11 mouse cellular contexts compared by ENCODE assay signal in genomic region chr1:59739577-59740354, GRCm38 (mm10). TPM values are rescaled to one million over a fixed set of nuclear protein-coding genes. Genes with fewer than 3 reads are reported as not detected.
DNase-seq lines count a peak whose midpoint lies in the region; ATAC-seq and TF ChIP-seq lines count a peak whose summit lies in the region.
"Had no signal": no experiment of that assay in that cellular context is flagged by ENCODE, and none has a peak within 500 bp of the region (broad histone marks: within the 10 kb centered on the region; RNA-seq: fewer than 3 reads in every experiment).

No protein-coding gene starts in this region.

- H3K4me1 ChIP-seq in MEL (ENCODE audit: control insufficient read depth in 1 of 2, insufficient read depth in 2 of 2, low read length in 2 of 2) = peaks cover 12 to 16% of the 10 kb centered on the region in 2 experiments
- no peaks in the 10 kb centered on the region for H3K4me1 ChIP-seq in intestine, embryonic 15.5 days (replicated peaks)
- no peaks in the 10 kb centered on the region for H3K4me1 ChIP-seq in forebrain, embryonic 13.5 days
- no peaks in the 10 kb centered on the region for H3K4me1 ChIP-seq in midbrain, embryonic 16.5 days (ENCODE audit: control insufficient read depth, insufficient read depth, low read length)

- 0 out of 2 replicates have a peak, but pooled peaks have one; percentile 36 for ATAC-seq in common myeloid progenitor, adult 5-6 weeks (replicated peaks; ENCODE audit: low read depth, poor library complexity, severe bottlenecking)
- no peak for ATAC-seq in intestine, embryonic 15.5 days
- no peak for ATAC-seq in forebrain, embryonic 13.5 days
- ATAC-seq in midbrain, embryonic 16.5 days = no peak

- H3K9me3 ChIP-seq in MEL (replicated peaks; ENCODE audit: insufficient read depth, low read length) = no peaks in the 10 kb centered on the region
- no peaks in the 10 kb centered on the region for H3K9me3 ChIP-seq in intestine, embryonic 15.5 days
- no peaks in the 10 kb centered on the region for H3K9me3 ChIP-seq in forebrain, embryonic 13.5 days (replicated peaks)
- H3K9me3 ChIP-seq in midbrain, embryonic 16.5 days (replicated peaks; ENCODE audit: control insufficient read depth, low read length, poor library complexity, severe bottlenecking) = no peaks in the 10 kb centered on the region

- H3K36me3 ChIP-seq in MEL (ENCODE audit: control insufficient read depth in 1 of 2, insufficient read depth in 2 of 2, low read length in 2 of 2) = peaks cover 0 to 19% of the 10 kb centered on the region in 2 experiments; a peak in 2 of 4 replicates
- H3K36me3 ChIP-seq in intestine, embryonic 15.5 days = no peaks in the 10 kb centered on the region
- H3K36me3 ChIP-seq in forebrain, embryonic 13.5 days (ENCODE audit: poor library complexity, severe bottlenecking) = no peaks in the 10 kb centered on the region
- no peaks in the 10 kb centered on the region for H3K36me3 ChIP-seq in midbrain, embryonic 16.5 days (ENCODE audit: control insufficient read depth, insufficient read depth, low read length)

- peak overlapping the region; percentile 74 for H3K9ac ChIP-seq in MEL (ENCODE audit: control insufficient read depth, low read depth, low read length, poor library complexity, severe bottlenecking)
- H3K9ac ChIP-seq in intestine, embryonic 15.5 days = no peak overlapping the region
- H3K9ac ChIP-seq in forebrain, embryonic 13.5 days = no peak overlapping the region
- no peak overlapping the region for H3K9ac ChIP-seq in midbrain, embryonic 16.5 days (ENCODE audit: low read depth, low read length)
- H3K9ac ChIP-seq: hindbrain, embryonic 14.5 days had no signal

- H3K27me3 ChIP-seq in MEL (ENCODE audit: control insufficient read depth in 1 of 2, insufficient read depth in 2 of 2, low read length in 2 of 2) = no peaks in the 10 kb centered on the region
- no peaks in the 10 kb centered on the region for H3K27me3 ChIP-seq in intestine, embryonic 15.5 days (replicated peaks)
- H3K27me3 ChIP-seq in forebrain, embryonic 13.5 days = no peaks in the 10 kb centered on the region
- H3K27me3 ChIP-seq in midbrain, embryonic 16.5 days (ENCODE audit: control insufficient read depth, insufficient read depth, low read depth, low read length) = no peaks in the 10 kb centered on the region

- DNase-seq in MEL (ENCODE audit: low read depth, low spot score) = peak; percentile 86
- peak; percentile 58 for DNase-seq in lung, postnatal 10 days
- no peak for DNase-seq in retina, embryonic 14.5 days (ENCODE audit: low spot score)
- DNase-seq: cerebellum, postnatal 25 days had no signal

- TF ChIP-seq POLR2A in MEL (IDR thresholded peaks at IDR 0.05; ENCODE audit: control insufficient read depth in 1 of 2, insufficient read depth in 1 of 2, low read depth in 1 of 2, low read length in 2 of 2, poor library complexity in 1 of 2) = peak in 1 of 2 experiments; percentile 74; a peak in 2 of 4 replicates

- peak overlapping the region; percentile 53 to 59 for H3K4me3 ChIP-seq in MEL (ENCODE audit: control insufficient read depth in 1 of 2, insufficient read depth in 1 of 2, low read depth in 2 of 2, low read length in 2 of 2)
- H3K4me3 ChIP-seq in intestine, embryonic 15.5 days (replicated peaks) = no peak overlapping the region
- no peak overlapping the region for H3K4me3 ChIP-seq in forebrain, embryonic 13.5 days
- H3K4me3 ChIP-seq in midbrain, embryonic 16.5 days (ENCODE audit: low read depth, low read length) = no peak overlapping the region
- H3K4me3 ChIP-seq: left cerebral cortex, adult 2 months had no signal

- TF ChIP-seq EP300 in MEL (IDR thresholded peaks at IDR 0.05; ENCODE audit: low read depth in 1 of 2, low read length in 2 of 2) = peak; percentile 60 to 87

- no peak for TF ChIP-seq RAD21 in MEL (IDR thresholded peaks at IDR 0.05; ENCODE audit: low read depth, low read length)

- H3K79me2 ChIP-seq in MEL (ENCODE audit: control insufficient read depth, insufficient read depth, low read length, poor library complexity) = no peaks in the 10 kb centered on the region; the same call in 1 of the 2 replicates

- no peak overlapping the region; the same call in 1 of the 2 replicates for H3K4me2 ChIP-seq in intestine, embryonic 15.5 days (replicated peaks)
- no peak overlapping the region for H3K4me2 ChIP-seq in forebrain, embryonic 13.5 days
- H3K4me2 ChIP-seq in midbrain, embryonic 16.5 days (ENCODE audit: low read length) = no peak overlapping the region
- H3K4me2 ChIP-seq: hindbrain, embryonic 14.5 days had no signal

- WGBS in intestine, embryonic 15.5 days = 50% methylated on average over 17 of the region's 17 CpGs
- WGBS in forebrain, embryonic 13.5 days = 68% methylated on average over 17 of the region's 17 CpGs
- 78% methylated on average over 17 of the region's 17 CpGs for WGBS in midbrain, embryonic 16.5 days

- TF ChIP-seq CTCF in MEL (IDR thresholded peaks at IDR 0.05 in 2 of 3, conservative IDR thresholded peaks at IDR 0.05 in 1 of 3; ENCODE audit: control insufficient read depth in 1 of 3, insufficient read depth in 1 of 3, low read depth in 2 of 3, low read length in 3 of 3, poor library complexity in 1 of 3, severe bottlenecking in 1 of 3) = no peak

- H3K27ac ChIP-seq in MEL (ENCODE audit: control insufficient read depth, low read depth, low read length) = peak overlapping the region; percentile 96
- H3K27ac ChIP-seq in intestine, embryonic 15.5 days = 0 out of 2 replicates have a peak overlapping the region, but pooled peaks have one; percentile 2
- H3K27ac ChIP-seq in forebrain, embryonic 13.5 days = no peak overlapping the region
- no peak overlapping the region for H3K27ac ChIP-seq in midbrain, embryonic 16.5 days (ENCODE audit: low read length)
- H3K27ac ChIP-seq: hindbrain, embryonic 14.5 days; kidney, postnatal 0 days; left cerebral cortex, adult 2 months had no signal

TF ChIP-seq in MEL, 35 proteins besides CTCF, POLR2A, EP300 and RAD21 (continues in another document):
- TF ChIP-seq BHLHE40 (IDR thresholded peaks at IDR 0.05; ENCODE audit: borderline replicate concordance, low read depth, low read length) = peak; percentile 38; the same call in 1 of the 2 replicates
- TF ChIP-seq GABPA (IDR thresholded peaks at IDR 0.05; ENCODE audit: low read depth, low read length) = no peak
- TF ChIP-seq ELF1 (IDR thresholded peaks at IDR 0.05; ENCODE audit: low read depth, low read length) = no peak
- TF ChIP-seq MXI1 (IDR thresholded peaks at IDR 0.05; ENCODE audit: low read depth, low read length) = peak; percentile 71
- peak; percentile 78 for TF ChIP-seq SIN3A (IDR thresholded peaks at IDR 0.05; ENCODE audit: low read length)
- TF ChIP-seq CHD2 (IDR thresholded peaks at IDR 0.05; ENCODE audit: low read length) = no peak
- no peak for TF ChIP-seq TAL1 (IDR thresholded peaks at IDR 0.05; ENCODE audit: low read length)
- TF ChIP-seq POLR2AphosphoS2 (IDR thresholded peaks at IDR 0.05; ENCODE audit: low read length) = peak; percentile 62
- TF ChIP-seq CHD1 (IDR thresholded peaks at IDR 0.05; ENCODE audit: low read depth, low read length) = 0 out of 2 replicates have a peak, but pooled peaks have one; percentile 21
- peak; percentile 57 for TF ChIP-seq RCOR1 (IDR thresholded peaks at IDR 0.05; ENCODE audit: low read depth, low read length)
- TF ChIP-seq SMC3 (IDR thresholded peaks at IDR 0.05; ENCODE audit: low read depth, low read length) = no peak
- TF ChIP-seq HCFC1 (IDR thresholded peaks at IDR 0.05; ENCODE audit: low read depth, low read length) = peak; percentile 47; the same call in 1 of the 2 replicates
- no peak for TF ChIP-seq MAZ (IDR thresholded peaks at IDR 0.05; ENCODE audit: low read depth, low read length)
- no peak for TF ChIP-seq JUND (IDR thresholded peaks at IDR 0.05; ENCODE audit: low read depth, low read length)
- TF ChIP-seq E2F4 (IDR thresholded peaks at IDR 0.05; ENCODE audit: borderline replicate concordance, low read depth, low read length) = no peak
- TF ChIP-seq USF2 (IDR thresholded peaks at IDR 0.05; ENCODE audit: borderline replicate concordance in 1 of 2, insufficient read depth in 1 of 2, low read depth in 1 of 2, low read length in 2 of 2) = no peak
- TF ChIP-seq ETS1 (IDR thresholded peaks at IDR 0.05; ENCODE audit: low read depth, low read length) = peak; percentile 89
- TF ChIP-seq GATA1 (IDR thresholded peaks at IDR 0.05; ENCODE audit: low read depth, low read length) = peak; percentile 89
- peak; percentile 44; the same call in 1 of the 2 replicates for TF ChIP-seq MAX (IDR thresholded peaks at IDR 0.05; ENCODE audit: low read length)
- no peak for TF ChIP-seq KAT2A (conservative IDR thresholded peaks at IDR 0.05; ENCODE audit: low read depth, low read length)
- 0 out of 2 replicates have a peak, but pooled peaks have one; percentile 12 for TF ChIP-seq MEF2A (IDR thresholded peaks at IDR 0.05; ENCODE audit: extremely low read depth, insufficient replicate concordance, low read depth, low read length, poor library complexity, severe bottlenecking)
- TF ChIP-seq NELFE (IDR thresholded peaks at IDR 0.05; ENCODE audit: low read depth, low read length) = peak; percentile 65; the same call in 1 of the 2 replicates
- no peak for TF ChIP-seq UBTF (IDR thresholded peaks at IDR 0.05; ENCODE audit: borderline replicate concordance, insufficient read depth, low read depth, low read length)
- peak; percentile 77 for TF ChIP-seq TCF12 (IDR thresholded peaks at IDR 0.05; ENCODE audit: low read depth, low read length)

RNA-seq across cellular contexts. Expression of gene Bmpr2, which starts 23.4 kb away (rescaled TPM):
- 2.3 and 2.6 TPM in 2 replicates for total RNA-seq in MEL (2012; rRNA removed)
- 10 to 100 TPM in 1 of 2 experiments, 1 to 10 TPM in 1; 3.1 to 18.6 TPM for polyA plus RNA-seq in MEL (2012; ENCODE audit: insufficient read depth in 1 of 2, insufficient read length in 2 of 2, low read depth in 1 of 2, low replicate concordance in 2 of 2, missing spikeins in 1 of 2)
- total RNA-seq in common myeloid progenitor, adult 5-6 weeks (2017) = 15.8 and 19.0 TPM in 2 replicates
- polyA plus RNA-seq in intestine, embryonic 15.5 days (2015; fragmentation: Nextera tagmentation; extraction: Ambion mirVana) = 5.9 and 6.7 TPM in 2 replicates
- 12.4 and 12.6 TPM in 2 replicates for polyA plus RNA-seq in forebrain, embryonic 13.5 days (2015; fragmentation: Nextera tagmentation; extraction: Ambion mirVana)
- 9.4 and 11.1 TPM in 2 replicates for polyA plus RNA-seq in midbrain, embryonic 16.5 days (2015; fragmentation: Nextera tagmentation; extraction: Ambion mirVana)

RNA-seq across cellular contexts. Expression of gene Nop58, which starts 55.0 kb away (rescaled TPM):
- 513 and 590 TPM in 2 replicates for total RNA-seq in MEL (2012; rRNA removed)
- 1,000 to 10,000 TPM in 1 of 2 experiments, 100 to 1,000 TPM in 1; 474 to 1,828 TPM for polyA plus RNA-seq in MEL (2012; ENCODE audit: insufficient read depth in 1 of 2, insufficient read length in 2 of 2, low read depth in 1 of 2, low replicate concordance in 2 of 2, missing spikeins in 1 of 2)
- total RNA-seq in common myeloid progenitor, adult 5-6 weeks (2017) = 2,005 and 2,043 TPM in 2 replicates
- polyA plus RNA-seq in intestine, embryonic 15.5 days (2015; fragmentation: Nextera tagmentation; extraction: Ambion mirVana) = 240 and 279 TPM in 2 replicates
- polyA plus RNA-seq in forebrain, embryonic 13.5 days (2015; fragmentation: Nextera tagmentation; extraction: Ambion mirVana) = 226 and 246 TPM in 2 replicates
- 139 and 149 TPM in 2 replicates for polyA plus RNA-seq in midbrain, embryonic 16.5 days (2015; fragmentation: Nextera tagmentation; extraction: Ambion mirVana)

Comparison
In these comparisons a context has a peak if more than half of its experiments do, and no peak if none do; other contexts are left out.
1. H3K27ac ChIP-seq: peak in MEL (single experiment) and intestine, embryonic 15.5 days (single experiment); none in forebrain, embryonic 13.5 days (single experiment) and midbrain, embryonic 16.5 days (single experiment).
2. H3K4me3 ChIP-seq: peak in MEL (2 of 2); none in intestine, embryonic 15.5 days (single experiment), forebrain, embryonic 13.5 days (single experiment) and midbrain, embryonic 16.5 days (single experiment).